Mouse (Mus musculus) neural tube, embryonic 11.5 days (tissue): ENCODE data around the gene Tspan5. TPM values are rescaled to one million over a fixed set of nuclear protein-coding genes. Genes with fewer than 3 reads are reported as not detected.

Experiments used
- ATAC-seq: fragments of 200-750 bp; cut with Nextera tagmentation; 2 replicates; pipeline ENCODE4 v1.8.0; 2017; ENCODE audit warnings: moderate number of reproducible peaks, mild to moderate bottlenecking, moderate TSS enrichment, moderate library complexity; ENCODE audit not compliant: insufficient read depth, low FRiP score, low TSS enrichment
- DNase-seq: peaks from one replicate; pipeline ENCODE4 v3.0.0-alpha.2; 2015; ENCODE audit warnings: low spot score
- H3K27ac ChIP-seq: fragments of 300-500 bp; sonication (generic); 2 replicates; pipeline ENCODE4 v1.5.1; 2014; ENCODE audit warnings: low read depth, mild to moderate bottlenecking, low read length
- H3K27me3 ChIP-seq: fragments of 300-500 bp; sonication (generic); 2 replicates; pipeline ENCODE4 v1.6.1; 2014; ENCODE audit warnings: mild to moderate bottlenecking, low read length, mixed read lengths; ENCODE audit not compliant: control insufficient read depth, insufficient read depth
- H3K36me3 ChIP-seq: fragments of 300-500 bp; sonication (generic); 2 replicates; pipeline ENCODE4 v1.6.1; 2014; ENCODE audit warnings: mild to moderate bottlenecking, low read length, moderate library complexity, mixed read lengths; ENCODE audit not compliant: control insufficient read depth, insufficient read depth
- H3K4me1 ChIP-seq: fragments of 300-500 bp; sonication (generic); 2 replicates; pipeline ENCODE4 v1.6.1; 2014; ENCODE audit warnings: low read length, mixed read lengths; ENCODE audit not compliant: control insufficient read depth, insufficient read depth
- H3K4me2 ChIP-seq: fragments of 300-500 bp; sonication (generic); 2 replicates; pipeline ENCODE4 v1.6.1; 2014; ENCODE audit warnings: low read depth, mild to moderate bottlenecking, moderate library complexity
- H3K4me3 ChIP-seq: fragments of 300-500 bp; sonication (generic); 2 replicates; pipeline ENCODE4 v1.5.1; 2014; ENCODE audit warnings: low read depth, low read length
- H3K9ac ChIP-seq: fragments of 300-500 bp; sonication (generic); 2 replicates; pipeline ENCODE4 v1.6.1; 2014; ENCODE audit warnings: mild to moderate bottlenecking, low read length
- H3K9me3 ChIP-seq: fragments of 300-500 bp; sonication (generic); 2 replicates; pipeline ENCODE4 v1.6.1; 2016; ENCODE audit warnings: low read length; ENCODE audit not compliant: control insufficient read depth
- WGBS: fragments of 180-500 bp; shearing (Covaris S2); extraction: QIAGEN DNeasy Blood & Tissue Kit; methylation state at CpG from one replicate; pipeline ENCODE4 v1.1.7; 2014; 5-methylcytosine and 5-hydroxymethylcytosine counted together
- polyA plus RNA-seq: library from polyadenylated mRNA; unstranded; fragments of >200 nt; fragmentation: Nextera tagmentation; extraction: Ambion mirVana; gene quantifications from 2 replicates; pipeline ENCODE4 v1.2.1, GENCODE M21; 2014

Tspan5 gene
- polyA plus RNA-seq, 1 experiment from 2014 or later, result 79.2 TPM

- H3K36me3 ChIP-seq, result no peaks in the 10 kb centered on the region
- H3K4me2 ChIP-seq, result no peak overlapping the region
- 89% methylated on average over 2 of the region's 2 CpGs for WGBS
- H3K27me3 ChIP-seq, result no peaks in the 10 kb centered on the region
- no peak overlapping the region for H3K27ac ChIP-seq
- no peak overlapping the region for H3K9ac ChIP-seq
- no peak for ATAC-seq
- H3K4me3 ChIP-seq, result no peak overlapping the region
- H3K4me1 ChIP-seq, result peaks cover 10% of the 10 kb centered on the region
- no peaks in the 10 kb centered on the region for H3K9me3 ChIP-seq
- DNase-seq, result no peak
These were observed 15.3 kb downstream of the Tspan5 start for GRCm38 (mm10) chr3:138757283-138757682.

- Histone ChIP-seq H3K27ac (no peak overlapping the region), H3K4me2 (no peak overlapping the region)
- 70% methylated on average over 9 of the region's 9 CpGs for WGBS
These were observed 18.1 kb downstream of the Tspan5 start for GRCm38 (mm10) chr3:138759968-138760684.

GRCm38 (mm10) chr3:138760685-138761119, 18.7 kb downstream of the Tspan5 start:
- ATAC-seq, result no peak
- no peaks in the 10 kb centered on the region for H3K9me3 ChIP-seq
- no peak overlapping the region for H3K27ac ChIP-seq
- no peak for DNase-seq
- H3K4me2 ChIP-seq, result no peak overlapping the region
- 0 out of 2 replicates have a peak, but pooled peaks cover 2% of the 10 kb centered on the region for H3K4me1 ChIP-seq
- WGBS, result 72% methylated on average over 11 of the region's 11 CpGs
- no peaks in the 10 kb centered on the region for H3K27me3 ChIP-seq
- H3K9ac ChIP-seq, result no peak overlapping the region
- H3K36me3 ChIP-seq, result no peaks in the 10 kb centered on the region
- H3K4me3 ChIP-seq, result no peak overlapping the region

More at GRCm38 (mm10) chr3:138759968-138760684, 18.1 kb downstream of the Tspan5 start:
- no peaks in the 10 kb centered on the region for H3K27me3 ChIP-seq
- H3K9ac ChIP-seq, result no peak overlapping the region
- H3K4me3 ChIP-seq, result no peak overlapping the region
- DNase-seq (no peak), ATAC-seq (no peak)
- 0 out of 2 replicates have a peak, but pooled peaks cover 2% of the 10 kb centered on the region for H3K4me1 ChIP-seq
- no peaks in the 10 kb centered on the region for H3K36me3 ChIP-seq
- no peaks in the 10 kb centered on the region for H3K9me3 ChIP-seq

GRCm38 (mm10) chr3:138761531-138761930, 19.5 kb downstream of the Tspan5 start:
- Histone ChIP-seq H3K9ac (no peak overlapping the region), H3K4me2 (no peak overlapping the region), H3K36me3 (no peaks in the 10 kb centered on the region), H3K27me3 (no peaks in the 10 kb centered on the region), H3K4me1 (0 out of 2 replicates have a peak, but pooled peaks cover 2% of the 10 kb centered on the region), H3K9me3 (no peaks in the 10 kb centered on the region), H3K27ac (no peak overlapping the region), H3K4me3 (no peak overlapping the region)
- DNase-seq, result no peak
- ATAC-seq, result no peak
- 96% methylated on average over 13 of the region's 13 CpGs for WGBS

- Histone ChIP-seq H3K27me3 (no peaks in the 10 kb centered on the region), H3K4me3 (no peak overlapping the region), H3K27ac (no peak overlapping the region), H3K9ac (no peak overlapping the region), H3K4me1 (0 out of 2 replicates have a peak, but pooled peaks cover 2% of the 10 kb centered on the region), H3K4me2 (no peak overlapping the region), H3K36me3 (no peaks in the 10 kb centered on the region), H3K9me3 (no peaks in the 10 kb centered on the region)
- DNase-seq (no peak), ATAC-seq (no peak)
- WGBS, result 87% methylated on average over 9 of the region's 9 CpGs
These were observed 21.9 kb downstream of the Tspan5 start for GRCm38 (mm10) chr3:138763941-138764340.

- 92% methylated on average over 3 of the region's 3 CpGs for WGBS
- Histone ChIP-seq H3K4me3 (no peak overlapping the region), H3K4me1 (0 out of 2 replicates have a peak, but pooled peaks cover 2% of the 10 kb centered on the region), H3K9me3 (no peaks in the 10 kb centered on the region), H3K36me3 (no peaks in the 10 kb centered on the region), H3K4me2 (no peak overlapping the region), H3K9ac (no peak overlapping the region), H3K27me3 (no peaks in the 10 kb centered on the region), H3K27ac (no peak overlapping the region)
- no peak for DNase-seq
- ATAC-seq, result no peak
These were observed 22.8 kb downstream of the Tspan5 start for GRCm38 (mm10) chr3:138764782-138765181.

GRCm38 (mm10) chr3:138767034-138767433, 25.0 kb downstream of the Tspan5 start:
- DNase-seq (no peak), ATAC-seq (no peak)

GRCm38 (mm10) chr3:138768541-138769093, 26.6 kb downstream of the Tspan5 start:
- no peak overlapping the region for H3K27ac ChIP-seq
- H3K4me1 ChIP-seq, result 0 out of 2 replicates have a peak, but pooled peaks cover 7% of the 10 kb centered on the region
- no peak overlapping the region for H3K4me2 ChIP-seq
- 71% methylated on average over 12 of the region's 12 CpGs for WGBS
- no peaks in the 10 kb centered on the region for H3K36me3 ChIP-seq
- H3K4me3 ChIP-seq, result no peak overlapping the region
- no peaks in the 10 kb centered on the region for H3K27me3 ChIP-seq
- H3K9me3 ChIP-seq, result no peaks in the 10 kb centered on the region
- no peak overlapping the region for H3K9ac ChIP-seq
- no peak for DNase-seq
- no peak for ATAC-seq

More at GRCm38 (mm10) chr3:138767034-138767433, 25.0 kb downstream of the Tspan5 start:
- Histone ChIP-seq H3K4me1 (0 out of 2 replicates have a peak, but pooled peaks cover 7% of the 10 kb centered on the region), H3K27me3 (no peaks in the 10 kb centered on the region), H3K9ac (no peak overlapping the region), H3K9me3 (no peaks in the 10 kb centered on the region), H3K27ac (no peak overlapping the region), H3K4me2 (no peak overlapping the region), H3K36me3 (no peaks in the 10 kb centered on the region), H3K4me3 (no peak overlapping the region)
- WGBS, result 68% methylated on average over 8 of the region's 8 CpGs
